Mouse (Mus musculus): ENCODE measurements around the gene Tradd. TPM values are rescaled to one million over a fixed set of nuclear protein-coding genes. Genes with fewer than 3 reads are reported as not detected.
A peak's percentile ranks its signal among the peaks of the same experiment; 100 is the strongest.

Tradd gene
- total and polyA plus RNA-seq, 2 experiments from 2014 or later, result 14.6 to 15.6 TPM

DNA sequence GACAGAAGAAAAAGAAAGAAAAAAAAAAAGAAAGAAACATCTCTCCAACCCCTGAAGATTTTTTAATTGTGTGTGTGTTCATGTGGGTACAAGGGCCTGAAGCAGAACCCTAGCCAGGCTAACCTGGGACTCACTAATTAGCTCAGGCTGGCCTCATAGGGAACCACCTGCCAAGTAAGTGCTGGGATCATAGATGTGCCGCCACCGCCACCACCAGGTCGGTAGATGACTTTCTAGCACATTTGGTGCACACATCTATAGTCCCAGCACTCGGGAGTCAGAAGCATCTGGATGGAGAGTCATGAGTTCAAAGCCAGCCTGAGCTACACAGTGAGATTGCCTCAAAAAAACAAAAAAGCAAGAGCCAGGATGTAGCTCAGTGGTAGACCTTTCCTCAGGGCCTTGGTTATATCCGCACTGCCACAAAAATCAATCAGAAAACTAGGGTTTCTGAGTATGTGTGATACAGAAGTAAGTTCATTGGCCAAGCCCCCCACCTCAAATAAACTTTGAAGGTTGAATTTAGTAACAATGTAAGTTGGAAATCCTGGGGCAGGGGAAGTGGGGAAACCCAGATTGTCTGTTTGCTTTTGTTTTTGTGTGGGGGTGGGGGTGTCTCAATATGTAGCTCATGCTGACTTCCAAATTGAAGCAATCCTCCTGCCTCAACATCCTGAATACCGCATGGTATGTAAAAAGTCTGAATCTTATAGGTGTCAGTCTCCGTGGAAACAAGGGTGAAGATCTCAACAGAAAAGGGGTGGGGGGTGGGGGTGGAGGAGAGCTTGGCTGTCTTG is 6.9 kb downstream of the Tradd start:
- H3K4me3 ChIP-seq (ENCODE audit: low read length), result no peak overlapping the region
- WGBS, result 73% methylated on average over 7 of the region's 7 CpGs
- DNase-seq (ENCODE audit: low spot score) (no peak), ATAC-seq (no peak)
- no peak overlapping the region for H3K9ac ChIP-seq (replicated peaks; ENCODE audit: low read length)
- no peak overlapping the region for H3K27ac ChIP-seq
- no peak overlapping the region for H3K4me2 ChIP-seq (ENCODE audit: low read depth, low read length)
- H3K4me1 ChIP-seq (ENCODE audit: insufficient read depth, low read length), result peaks cover 10% of the 10 kb centered on the region
- H3K9me3 ChIP-seq (ENCODE audit: low read length), result no peaks in the 10 kb centered on the region
- TF ChIP-seq CTCF (IDR thresholded peaks at IDR 0.05; ENCODE audit: low read depth), result no peak
- H3K27me3 ChIP-seq (ENCODE audit: insufficient read depth, low read length), result peaks cover 16% of the 10 kb centered on the region; the same call in 1 of the 2 replicates
- 0 out of 2 replicates have a peak, but pooled peaks cover 3% of the 10 kb centered on the region for H3K36me3 ChIP-seq (ENCODE audit: insufficient read depth, low read length)

DNA sequence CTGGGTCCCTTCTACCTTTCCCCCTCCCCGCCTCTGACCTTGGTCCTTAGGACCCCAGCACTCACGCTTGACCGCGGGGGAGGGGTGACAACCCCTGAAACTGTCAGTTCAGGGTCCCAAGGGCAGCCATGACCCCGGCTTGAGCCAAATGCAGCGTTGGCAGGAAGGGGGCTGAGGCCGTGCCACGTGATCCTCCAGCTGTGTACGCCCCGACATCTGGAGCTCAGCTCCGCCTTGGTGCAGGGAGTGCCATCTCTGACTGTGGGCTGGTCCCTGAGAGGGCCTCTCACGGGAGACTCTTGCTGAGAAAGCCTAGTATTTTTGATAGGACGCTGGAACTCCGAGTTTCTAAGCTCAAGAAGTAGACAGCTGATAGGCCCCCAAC is 9.5 kb downstream of the Tradd start, which contains the start of gene B3gnt9:
Gene B3gnt9 (minus strand): TSS at position 188 of the 385 bp plus-strand sequence.
- peak; percentile 38 for DNase-seq (ENCODE audit: low spot score)
- Histone ChIP-seq H3K27me3 (ENCODE audit: insufficient read depth, low read length) (peaks cover 9% of the 10 kb centered on the region; the same call in 1 of the 2 replicates), H3K4me3 (ENCODE audit: low read length) (peak within 1 kb of the TSS; percentile 61), H3K4me1 (ENCODE audit: insufficient read depth, low read length) (peaks cover 10% of the 10 kb centered on the region), H3K27ac (peak within 1 kb of the TSS; percentile 76), H3K4me2 (ENCODE audit: low read depth, low read length) (peak within 1 kb of the TSS; percentile 99), H3K9ac (replicated peaks; ENCODE audit: low read length) (peak within 1 kb of the TSS; percentile 68), H3K36me3 (ENCODE audit: insufficient read depth, low read length) (peaks cover 23% of the 10 kb centered on the region), H3K9me3 (ENCODE audit: low read length) (no peaks in the 10 kb centered on the region)
- WGBS, result 1% methylated on average over 14 of the region's 14 CpGs
- ATAC-seq, result peak; percentile 30; the same call in 1 of the 2 replicates
- TF ChIP-seq CTCF (IDR thresholded peaks at IDR 0.05; ENCODE audit: low read depth), result no peak

DNA sequence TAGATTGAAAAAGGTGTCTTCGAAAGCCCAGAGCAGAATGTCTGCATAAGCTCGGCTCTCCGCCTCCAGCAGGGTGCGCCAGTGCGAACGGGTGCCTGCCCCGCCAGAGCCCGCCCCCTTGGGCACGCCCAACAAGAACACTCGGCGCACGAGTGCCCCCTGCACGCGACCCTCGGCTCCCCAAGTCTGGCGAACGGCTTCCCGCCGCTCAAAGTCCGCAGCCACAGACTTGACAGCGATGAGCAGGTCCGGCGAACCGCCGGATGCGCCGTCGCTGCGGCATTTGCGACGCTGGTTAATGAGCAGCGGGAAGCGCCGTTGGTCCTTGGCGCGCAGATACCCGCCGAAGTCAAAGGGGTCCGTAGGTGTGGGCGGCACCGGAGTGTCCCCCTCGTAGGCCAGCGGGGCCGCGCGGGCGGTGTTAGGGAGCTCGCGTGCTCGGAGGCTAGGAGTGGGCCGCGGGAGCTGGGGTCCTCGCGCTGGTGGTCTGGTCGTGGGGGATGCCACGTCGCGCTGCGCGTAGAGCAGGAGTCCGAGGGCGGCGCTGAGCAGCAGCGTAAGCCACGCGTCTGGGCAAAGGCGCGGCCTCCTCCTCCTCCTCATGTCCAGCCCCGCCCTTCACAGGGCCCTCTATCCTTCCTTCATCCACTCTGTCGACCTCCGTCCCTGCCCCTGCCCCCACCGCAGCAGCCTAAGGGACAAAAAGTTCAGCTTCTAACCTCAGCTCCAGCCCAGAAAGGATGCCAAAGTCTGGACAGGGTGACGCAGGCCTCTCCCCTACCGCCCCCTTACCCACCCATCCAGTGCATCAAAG is 10.1 kb downstream of the Tradd start:
- DNase-seq (ENCODE audit: low spot score) (peak; percentile 94), ATAC-seq (peak; percentile 85)
- peak; percentile 84 for TF ChIP-seq CTCF (IDR thresholded peaks at IDR 0.05; ENCODE audit: low read depth)
- peak overlapping the region; percentile 76 for H3K27ac ChIP-seq
- H3K27me3 ChIP-seq (ENCODE audit: insufficient read depth, low read length), result peaks cover 9% of the 10 kb centered on the region; the same call in 1 of the 2 replicates
- peak overlapping the region; percentile 99 for H3K4me2 ChIP-seq (ENCODE audit: low read depth, low read length)
- no peaks in the 10 kb centered on the region for H3K9me3 ChIP-seq (ENCODE audit: low read length)
- WGBS, result under 1% methylated on average over 63 of the region's 74 CpGs
- H3K4me1 ChIP-seq (ENCODE audit: insufficient read depth, low read length), result peaks cover 4% of the 10 kb centered on the region; the same call in 1 of the 2 replicates
- peak overlapping the region; percentile 68 for H3K9ac ChIP-seq (replicated peaks; ENCODE audit: low read length)
- peaks cover 29% of the 10 kb centered on the region for H3K36me3 ChIP-seq (ENCODE audit: insufficient read depth, low read length)
- peak overlapping the region; percentile 61 for H3K4me3 ChIP-seq (ENCODE audit: low read length)

DNA sequence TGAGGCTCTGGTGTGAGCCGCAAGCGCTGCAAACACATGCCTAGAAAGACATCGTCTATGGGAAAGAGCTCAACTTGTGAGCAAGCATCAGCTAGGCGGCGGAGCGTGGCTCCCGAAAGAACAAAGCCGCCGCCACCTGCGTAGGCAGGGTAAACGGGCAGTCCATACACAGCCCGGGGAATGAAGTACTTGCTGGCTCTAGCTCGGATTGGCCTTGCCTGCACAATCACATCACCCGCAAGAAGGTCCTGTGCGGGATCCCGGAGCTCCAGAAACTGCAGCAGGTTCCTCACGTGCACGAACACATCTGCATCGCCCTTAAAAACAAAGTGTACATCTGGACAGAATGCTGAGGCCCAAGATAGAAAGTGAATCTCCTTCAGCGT is 10.7 kb downstream of the Tradd start:
- 35% methylated on average over 20 of the region's 20 CpGs for WGBS
- Histone ChIP-seq H3K4me2 (ENCODE audit: low read depth, low read length) (peak overlapping the region; percentile 99), H3K36me3 (ENCODE audit: insufficient read depth, low read length) (peaks cover 35% of the 10 kb centered on the region), H3K27me3 (ENCODE audit: insufficient read depth, low read length) (peaks cover 9% of the 10 kb centered on the region; the same call in 1 of the 2 replicates), H3K4me3 (ENCODE audit: low read length) (peak overlapping the region; percentile 61), H3K9me3 (ENCODE audit: low read length) (no peaks in the 10 kb centered on the region), H3K9ac (replicated peaks; ENCODE audit: low read length) (peak overlapping the region; percentile 68; the same call in 1 of the 2 replicates), H3K4me1 (ENCODE audit: insufficient read depth, low read length) (no peaks in the 10 kb centered on the region), H3K27ac (peak overlapping the region; percentile 54; the same call in 1 of the 2 replicates)
- no peak for TF ChIP-seq CTCF (IDR thresholded peaks at IDR 0.05; ENCODE audit: low read depth)
- ATAC-seq (peak; percentile 43), DNase-seq (ENCODE audit: low spot score) (no peak)

DNA sequence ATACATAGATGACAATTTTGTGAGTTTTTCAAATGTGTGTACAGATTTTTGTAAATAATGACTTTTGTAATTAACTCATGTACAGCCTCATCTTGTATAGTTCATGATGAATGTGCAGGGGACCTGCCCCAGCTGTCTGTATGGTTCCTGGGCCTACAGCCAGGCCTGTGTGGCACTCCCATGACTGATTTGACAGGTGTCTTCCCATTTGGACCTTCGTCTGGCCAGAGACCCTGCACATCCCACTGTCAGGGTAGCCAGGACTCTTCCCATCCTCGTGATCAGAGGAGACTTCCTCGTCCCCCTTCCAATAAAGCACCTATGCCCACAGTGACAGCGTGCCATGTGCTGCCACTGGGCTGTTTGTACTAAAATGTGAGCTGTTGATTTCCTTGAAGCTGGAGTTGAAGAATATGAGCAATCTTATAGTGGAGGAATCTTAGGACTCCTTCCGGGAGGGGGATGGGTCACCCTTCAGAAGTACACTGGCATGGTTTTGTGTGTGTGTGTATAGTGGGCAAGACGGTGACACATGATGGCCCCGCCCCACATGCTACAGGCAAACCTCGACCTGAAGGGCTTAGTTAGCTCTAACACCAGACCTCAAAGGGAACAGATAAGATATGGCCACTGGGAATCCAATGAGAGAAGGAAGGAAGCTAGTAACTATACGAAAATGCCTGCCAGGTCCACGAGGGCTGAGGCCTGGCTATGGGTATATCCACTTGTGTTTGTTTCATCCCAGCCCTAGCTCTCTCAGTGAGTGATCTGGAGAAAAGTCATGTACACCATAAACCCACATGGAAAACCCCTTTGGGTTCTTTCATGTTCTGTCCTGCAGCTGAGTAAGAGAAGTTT is 11.5 kb downstream of the Tradd start:
- Histone ChIP-seq H3K27ac (no peak overlapping the region), H3K36me3 (ENCODE audit: insufficient read depth, low read length) (peaks cover 37% of the 10 kb centered on the region), H3K27me3 (ENCODE audit: insufficient read depth, low read length) (peaks cover 7% of the 10 kb centered on the region; the same call in 1 of the 2 replicates), H3K4me3 (ENCODE audit: low read length) (no peak overlapping the region), H3K9me3 (ENCODE audit: low read length) (no peaks in the 10 kb centered on the region), H3K9ac (replicated peaks; ENCODE audit: low read length) (no peak overlapping the region), H3K4me2 (ENCODE audit: low read depth, low read length) (no peak overlapping the region), H3K4me1 (ENCODE audit: insufficient read depth, low read length) (no peaks in the 10 kb centered on the region)
- TF ChIP-seq CTCF (IDR thresholded peaks at IDR 0.05; ENCODE audit: low read depth), result no peak
- WGBS, result 88% methylated on average over 10 of the region's 10 CpGs
- DNase-seq (ENCODE audit: low spot score) (no peak), ATAC-seq (no peak)

DNA sequence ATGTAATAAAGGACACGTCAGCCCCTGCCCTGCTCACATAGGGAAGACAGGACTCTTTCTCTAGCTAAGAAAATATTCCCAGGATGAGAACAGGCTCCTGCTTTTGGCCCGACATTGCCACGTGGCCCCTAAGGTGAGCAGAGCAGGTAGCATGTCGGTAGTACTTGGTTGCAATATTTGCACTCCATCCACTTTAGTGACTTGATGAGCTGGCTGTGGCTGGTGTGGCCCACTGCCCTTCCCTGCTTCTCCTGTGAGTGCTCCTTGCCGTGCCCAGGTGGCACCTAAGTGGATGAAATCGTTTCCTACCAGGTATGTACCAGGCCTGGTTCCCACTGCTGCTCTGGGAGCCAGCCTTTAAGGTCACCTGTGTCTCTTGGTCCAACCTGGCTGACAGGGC is 12.5 kb downstream of the Tradd start:
- H3K36me3 ChIP-seq (ENCODE audit: insufficient read depth, low read length), result peaks cover 41% of the 10 kb centered on the region
- H3K27me3 ChIP-seq (ENCODE audit: insufficient read depth, low read length), result no peaks in the 10 kb centered on the region
- ATAC-seq, result no peak
- DNase-seq (ENCODE audit: low spot score), result no peak
- no peak overlapping the region for H3K9ac ChIP-seq (replicated peaks; ENCODE audit: low read length)
- H3K4me3 ChIP-seq (ENCODE audit: low read length), result no peak overlapping the region
- 93% methylated on average over 6 of the region's 6 CpGs for WGBS
- H3K27ac ChIP-seq, result no peak overlapping the region
- no peak for TF ChIP-seq CTCF (IDR thresholded peaks at IDR 0.05; ENCODE audit: low read depth)
- H3K9me3 ChIP-seq (ENCODE audit: low read length), result no peaks in the 10 kb centered on the region
- no peaks in the 10 kb centered on the region for H3K4me1 ChIP-seq (ENCODE audit: insufficient read depth, low read length)
- H3K4me2 ChIP-seq (ENCODE audit: low read depth, low read length), result no peak overlapping the region
